Mouse (Mus musculus): ENCODE data around the gene Duoxa1.
A peak's percentile ranks its signal among the peaks of the same experiment; 100 is the strongest.
"Not testable (repeated sequence)": the region's sequence is repeated elsewhere in the genome, so short reads cannot be mapped to it uniquely, and the experiment has no call there.

Gene Duoxa1

DNA sequence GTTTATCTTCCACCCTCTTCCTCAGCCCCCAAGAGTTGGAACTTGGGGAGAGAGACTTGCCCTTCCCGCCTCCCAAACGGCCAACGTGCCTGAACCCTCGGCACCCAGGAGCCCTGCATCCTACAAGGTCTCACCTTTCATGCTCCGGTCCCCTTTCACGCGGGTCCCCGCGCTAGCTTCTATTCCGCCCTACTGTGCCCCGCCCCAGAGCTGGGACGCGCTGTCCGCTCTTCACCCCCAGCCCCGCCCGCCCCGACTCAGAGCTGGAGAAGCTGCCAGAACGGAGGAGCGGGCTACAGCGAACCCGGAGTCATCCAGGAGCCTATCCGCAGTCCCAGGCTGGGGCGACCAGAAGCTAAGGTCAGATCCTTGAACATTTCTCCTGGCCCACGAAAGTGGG, at the start of gene Duoxa1:
Gene Duoxa1, minus strand, starts transcription at position 195 of the 400 bp plus-strand sequence.
- DNase-seq: no peak

DNA sequence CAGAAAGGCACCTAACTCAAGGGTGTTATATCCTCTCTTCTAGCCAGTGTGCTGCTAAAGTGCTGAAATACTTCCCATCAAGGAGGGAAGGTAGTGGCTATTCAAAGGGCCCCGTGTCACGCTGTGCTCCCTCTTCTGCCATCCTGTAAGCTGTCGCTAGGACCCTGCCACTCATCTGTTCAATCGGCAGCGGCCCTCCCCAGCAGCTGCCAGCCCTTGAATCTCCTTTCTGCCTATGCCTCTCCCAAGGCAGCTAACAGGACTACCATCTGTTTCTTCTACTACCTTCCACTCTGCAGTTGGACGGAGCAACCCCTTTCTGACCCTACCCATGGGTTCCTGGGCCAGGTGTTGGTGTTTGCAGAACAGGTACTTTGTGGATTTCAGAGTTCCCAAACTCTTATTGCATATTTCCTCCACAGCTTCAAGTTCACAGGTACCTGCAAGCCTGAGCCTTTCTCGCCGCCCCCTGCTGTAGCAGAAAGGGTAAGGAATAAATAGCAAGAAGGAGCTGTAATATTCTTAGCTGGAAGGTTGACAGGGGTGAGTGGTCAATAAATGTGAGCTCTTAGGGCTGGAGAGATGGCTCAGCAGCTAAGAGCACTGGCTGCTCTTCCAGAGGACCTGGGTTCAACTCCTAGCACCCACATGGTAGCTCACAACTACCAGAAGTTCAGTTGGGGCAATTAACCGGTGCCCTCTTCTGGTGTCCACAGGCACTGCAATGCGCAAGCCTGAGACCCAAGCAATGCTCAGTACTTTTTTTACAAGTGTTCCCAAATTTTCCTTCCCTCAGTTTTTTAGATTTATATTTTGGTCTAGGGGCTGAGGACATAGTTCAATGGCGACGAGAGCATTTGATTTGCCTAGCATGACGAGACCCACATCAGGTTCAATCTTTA, 49.3 kb upstream of the Duoxa1 start:
- DNase-seq: no peak

DNA sequence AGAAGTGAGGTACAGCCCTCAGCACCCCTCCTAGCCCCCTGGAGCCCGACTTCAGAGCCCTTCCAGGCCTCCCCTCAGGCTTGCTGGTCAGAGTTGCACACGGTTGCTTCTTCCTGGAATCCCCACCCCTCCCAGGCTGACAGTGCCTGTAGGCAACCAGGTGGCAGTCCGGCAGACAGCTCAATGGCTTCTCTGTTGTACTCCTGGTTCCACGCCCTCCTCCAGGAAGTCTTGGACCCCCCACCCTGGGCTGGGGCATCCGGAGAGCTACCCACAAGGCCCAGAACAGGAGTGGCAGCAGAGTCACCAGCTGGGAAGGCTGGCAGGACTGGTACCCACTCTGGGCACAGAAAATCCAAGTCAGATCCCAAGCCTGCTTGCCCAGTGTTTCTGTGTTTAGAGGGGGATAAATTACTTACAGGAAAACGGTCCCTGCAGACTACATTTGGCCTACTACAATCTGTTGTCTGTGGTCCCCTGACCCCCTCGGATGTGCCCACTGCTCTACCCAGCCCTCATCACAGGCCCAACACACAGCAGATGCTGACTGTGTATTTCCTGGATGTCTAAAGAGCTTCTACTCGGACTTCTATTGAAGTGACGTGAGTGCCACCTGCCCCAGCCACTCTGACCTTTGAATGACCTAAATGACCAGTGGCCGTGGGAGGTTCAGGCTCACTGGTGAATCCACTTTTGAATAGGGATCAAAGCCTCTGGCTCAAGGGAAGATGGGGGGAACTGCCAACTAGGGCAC, 48.5 kb upstream of the Duoxa1 start:
- DNase-seq: no peak

DNA sequence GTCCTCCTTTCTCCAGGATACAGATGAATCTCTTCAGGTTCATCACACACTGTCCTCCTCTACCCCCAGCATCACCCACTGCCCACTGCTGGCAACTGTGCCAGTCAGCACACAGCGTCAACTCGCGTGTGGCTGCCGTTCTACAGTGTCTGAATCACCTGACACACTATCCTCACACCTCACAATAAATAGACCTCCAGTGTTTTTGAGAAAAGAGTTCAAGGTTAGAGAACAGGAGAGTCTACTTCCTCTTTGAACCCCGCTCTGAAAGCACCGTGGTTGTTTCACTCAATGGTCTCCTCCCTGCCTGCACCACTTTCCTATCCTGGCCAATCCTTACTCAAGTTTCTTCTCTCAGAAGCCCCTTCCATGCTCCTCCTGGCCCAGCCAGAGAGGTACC, 47.7 kb upstream of the Duoxa1 start:
- no peak for DNase-seq

GRCm38 (mm10) chr2:122360310-122360709, 46.8 kb upstream of the Duoxa1 start:
- DNase-seq: no peak

DNA sequence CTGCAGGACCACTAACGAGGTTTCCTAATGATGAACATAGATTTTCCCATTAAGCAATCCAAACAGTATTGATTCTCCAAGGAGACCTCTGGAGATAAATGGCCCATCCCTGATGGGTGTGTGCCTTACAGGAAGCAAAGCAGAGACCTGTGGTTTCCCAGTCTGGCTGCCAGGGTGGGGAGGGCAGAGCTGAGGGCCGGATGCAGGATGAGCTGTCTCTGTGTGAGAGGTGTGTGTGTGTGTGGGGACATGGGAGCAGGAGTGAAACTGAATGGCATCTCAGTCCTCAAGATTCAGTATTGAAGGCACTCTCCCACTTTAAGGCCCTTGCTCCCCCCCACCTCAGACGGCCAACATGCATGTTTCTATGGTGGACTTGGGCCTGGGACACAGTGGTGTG, 42.7 kb upstream of the Duoxa1 start:
- no peak for DNase-seq

- DNase-seq: no peak
Observed at GRCm38 (mm10) chr2:122355389-122355788, 41.9 kb upstream of the Duoxa1 start.

DNA sequence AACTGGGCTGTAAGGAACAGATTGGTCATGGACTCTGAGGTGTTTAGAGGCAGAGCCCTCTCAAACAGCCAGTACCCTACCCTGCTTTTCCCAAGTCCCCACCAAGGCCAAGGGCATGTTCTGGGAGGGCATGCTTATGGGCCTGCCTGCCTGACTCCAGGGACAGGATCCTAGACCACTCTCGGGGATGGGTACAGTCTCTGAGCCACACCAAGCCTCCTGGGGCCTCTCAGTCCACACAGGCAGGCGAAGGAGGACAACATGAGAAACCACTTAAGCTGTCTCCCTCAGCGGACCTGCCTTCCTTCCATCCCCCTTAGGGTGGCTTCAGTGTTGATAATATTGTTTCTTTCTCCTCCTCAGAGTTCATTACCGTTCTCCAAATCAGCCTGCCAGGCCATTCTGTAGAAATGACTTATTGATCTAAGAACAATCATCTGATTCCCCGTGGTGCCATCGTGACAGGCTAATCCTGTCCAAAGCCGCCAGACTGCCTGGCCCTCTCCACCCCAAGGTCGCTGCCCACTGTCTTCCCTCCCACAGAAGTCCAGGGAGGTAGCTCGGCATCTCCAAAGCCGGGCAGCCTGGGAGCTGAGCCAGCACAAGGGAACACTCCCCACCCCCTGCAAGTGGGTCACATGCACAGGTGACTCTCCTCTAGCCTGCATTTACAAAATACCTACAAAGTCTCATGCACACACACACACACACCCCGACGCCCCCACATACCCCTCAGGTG, 40.8 kb upstream of the Duoxa1 start:
- DNase-seq: peak; percentile 74

- DNase-seq: no peak
Observed at GRCm38 (mm10) chr2:122353765-122354164, 40.2 kb upstream of the Duoxa1 start.

DNA sequence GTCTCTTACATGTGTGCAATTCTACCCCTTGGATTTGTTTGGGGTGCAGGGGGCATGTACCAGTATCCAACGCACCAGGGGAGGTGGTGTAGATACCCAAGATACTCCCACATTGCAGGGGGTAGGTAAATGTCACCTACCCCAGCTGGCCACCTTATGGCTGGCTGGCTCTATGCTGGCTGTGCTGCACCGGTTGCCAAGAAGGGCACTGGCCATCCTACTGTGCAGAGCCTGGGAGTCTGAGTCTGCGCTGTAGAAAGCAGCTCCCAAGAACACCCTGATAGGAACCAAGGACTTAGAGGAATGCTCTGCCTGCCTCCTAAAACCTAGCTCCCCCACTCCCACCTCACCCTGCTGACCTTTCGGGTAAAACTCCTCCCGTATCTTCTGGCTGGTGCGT, 39.5 kb upstream of the Duoxa1 start:
- DNase-seq: no peak

GRCm38 (mm10) chr2:122351931-122352329, 38.4 kb upstream of the Duoxa1 start:
- DNase-seq: peak; percentile 51

DNA sequence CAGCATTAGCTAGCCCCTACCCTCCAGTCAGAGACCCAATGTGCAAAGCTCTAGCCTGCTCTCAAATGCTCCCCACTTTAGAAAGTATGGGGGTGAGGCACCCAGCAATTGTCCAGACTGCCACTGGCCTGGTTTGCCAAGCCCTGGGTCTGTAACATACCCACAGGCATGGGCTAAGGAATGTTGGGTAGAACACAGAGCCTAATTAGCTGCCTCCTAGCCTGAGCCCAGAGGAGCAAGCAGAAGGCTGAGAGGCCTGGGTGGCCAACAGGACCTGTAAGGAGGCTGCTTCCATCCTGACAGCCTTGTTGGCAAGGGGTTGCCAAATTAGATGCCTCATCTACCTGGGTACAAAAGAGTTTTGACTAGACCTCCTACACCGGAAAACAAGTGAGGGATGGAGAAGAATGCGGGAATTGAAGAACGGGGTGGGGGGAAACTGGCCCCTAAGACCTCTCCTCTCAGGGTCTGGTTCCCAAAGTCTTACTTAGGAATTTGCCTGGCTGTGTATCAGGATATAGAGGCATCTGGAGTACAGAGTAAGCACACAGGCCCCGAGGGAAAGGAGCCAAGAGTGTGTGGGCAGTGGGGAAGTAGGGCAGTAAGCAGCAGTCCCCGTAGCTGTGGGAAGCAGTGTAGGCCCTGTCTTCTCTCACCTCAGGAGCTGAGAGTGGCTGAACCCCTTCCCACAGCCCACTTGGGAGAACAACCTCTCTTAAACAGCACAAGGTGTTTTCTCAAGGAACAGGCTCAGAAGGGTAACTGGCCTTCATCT, 37.8 kb upstream of the Duoxa1 start:
- no peak for DNase-seq

DNA sequence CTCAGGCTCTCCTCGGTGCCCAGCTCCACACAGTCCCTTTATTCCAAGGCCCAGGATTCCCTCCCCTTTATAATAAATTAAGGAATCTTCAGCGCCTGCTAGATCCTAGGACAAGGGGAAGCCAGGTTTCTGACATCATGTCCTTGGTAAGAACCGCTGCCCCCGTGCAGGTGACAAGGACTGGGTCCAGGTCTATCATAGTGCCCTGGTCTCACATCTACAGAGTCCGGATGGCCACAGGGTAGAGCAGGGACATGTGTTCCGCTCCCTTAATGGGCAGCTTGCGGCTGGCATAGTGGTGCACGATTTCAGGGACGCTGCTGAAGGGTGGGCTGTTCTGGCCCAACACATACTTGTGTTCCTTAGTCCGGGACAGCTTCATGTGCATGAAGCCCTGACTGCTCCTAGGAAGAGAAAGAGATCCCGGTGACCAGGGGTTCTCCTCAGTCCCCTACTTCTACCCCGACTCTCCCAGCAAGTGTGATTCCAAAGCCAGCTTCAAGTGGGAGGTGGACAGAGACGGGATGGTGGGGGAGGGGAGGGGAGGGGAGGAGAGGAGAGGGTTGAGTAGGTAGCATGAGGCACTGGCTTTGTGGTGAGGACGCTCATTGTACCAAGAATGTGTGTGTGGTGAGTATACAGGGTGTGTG, 35.7 kb upstream of the Duoxa1 start:
- peak; percentile 30 for DNase-seq

GRCm38 (mm10) chr2:122348531-122349131, 35.1 kb upstream of the Duoxa1 start:
- DNase-seq: peak; percentile 84

- no peak for DNase-seq
Observed at GRCm38 (mm10) chr2:122347257-122347656, 33.7 kb upstream of the Duoxa1 start.

- DNase-seq: not testable (repeated sequence)
Observed at GRCm38 (mm10) chr2:122346164-122346563, 32.6 kb upstream of the Duoxa1 start.

DNA sequence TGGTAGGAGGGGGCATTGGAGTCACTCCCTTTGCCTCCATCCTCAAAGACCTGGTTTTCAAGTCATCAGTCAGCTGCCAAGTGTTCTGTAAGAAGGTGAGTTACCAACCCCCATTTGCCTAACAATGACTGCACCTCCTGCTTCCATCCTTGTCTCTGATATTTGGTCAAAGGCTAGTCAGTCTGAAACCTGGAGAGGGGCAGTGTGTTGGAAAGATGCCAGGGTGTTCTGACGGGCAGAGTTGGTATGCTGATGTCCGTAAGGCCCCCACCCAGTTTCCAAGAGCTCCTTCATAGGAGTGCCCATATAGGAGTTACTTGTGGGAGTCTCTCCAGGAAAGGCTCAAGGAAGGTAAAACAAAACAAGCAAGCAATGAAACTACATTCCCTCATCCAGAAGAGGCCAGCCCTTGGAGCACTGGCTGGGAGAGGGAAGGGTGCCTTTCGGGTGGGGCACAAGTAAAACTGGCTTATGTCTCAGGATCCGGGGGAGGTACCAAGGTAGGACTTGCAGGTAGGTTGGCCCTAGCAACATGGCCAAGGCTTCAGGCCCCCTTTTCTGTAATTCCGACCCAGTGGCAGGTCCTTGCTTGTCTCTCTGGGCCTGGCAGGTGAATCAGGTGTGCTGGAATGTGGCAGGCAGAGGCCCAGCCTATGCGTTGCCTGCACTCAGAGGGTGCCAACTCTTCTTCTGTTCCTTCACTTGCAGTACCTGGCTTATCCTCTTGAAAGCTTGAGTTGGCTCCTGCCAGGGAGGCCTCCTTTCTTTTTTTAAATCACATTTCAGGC, 31.8 kb upstream of the Duoxa1 start:
- no peak for DNase-seq

GRCm38 (mm10) chr2:122337291-122337690, 23.8 kb upstream of the Duoxa1 start:
- no peak for DNase-seq

GRCm38 (mm10) chr2:122334170-122334569, 20.6 kb upstream of the Duoxa1 start:
- DNase-seq: no peak

DNA sequence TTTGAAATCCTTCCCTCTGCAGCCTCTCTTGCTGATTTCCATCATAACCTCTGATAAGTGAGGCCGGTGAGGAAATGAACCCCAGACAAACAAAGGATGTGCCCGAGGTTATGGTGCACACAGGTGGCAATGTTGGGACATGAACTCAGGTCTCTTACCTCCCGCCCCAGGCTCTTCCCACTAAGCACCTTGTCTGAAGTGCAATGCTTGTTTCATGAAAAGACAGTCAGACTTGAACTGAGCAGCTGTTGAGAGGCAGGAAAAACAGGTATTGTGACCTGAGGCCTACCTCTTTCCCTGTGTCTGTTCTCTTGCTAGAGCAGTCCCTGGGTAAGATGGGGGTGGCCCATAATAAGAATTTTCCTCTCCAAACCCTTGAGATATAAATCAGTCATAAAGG, 18.7 kb upstream of the Duoxa1 start:
- no peak for DNase-seq

GRCm38 (mm10) chr2:122330317-122330716, 16.8 kb upstream of the Duoxa1 start:
- DNase-seq: not testable (repeated sequence)
